Mouse (Mus musculus) hindbrain, postnatal 0 days (tissue): ENCODE results near the gene Ttyh1. TPM values are rescaled to one million over a fixed set of nuclear protein-coding genes. Genes with fewer than 3 reads are reported as not detected.
A peak's percentile ranks its signal among the peaks of the same experiment; 100 is the strongest.

ENCODE experiments used
- ATAC-seq: fragments of 200-750 bp; cut with Nextera tagmentation; 2 replicates; pipeline ENCODE4 v1.8.0; 2017; ENCODE audit warnings: mild to moderate bottlenecking, moderate TSS enrichment, moderate library complexity
- DNase-seq: peaks from one replicate; pipeline ENCODE4 v3.0.0-alpha.2; 2015; ENCODE audit warnings: low spot score
- H3K27ac ChIP-seq: fragments of 300-500 bp; sonication (generic); 2 replicates; pipeline ENCODE4 v1.5.1; 2014; ENCODE audit warnings: mild to moderate bottlenecking
- H3K27me3 ChIP-seq: fragments of 300-500 bp; sonication (generic); 2 replicates; pipeline ENCODE4 v1.6.1; 2014; ENCODE audit warnings: low read length, mixed read lengths; ENCODE audit not compliant: insufficient read depth
- H3K36me3 ChIP-seq: fragments of 300-500 bp; sonication (generic); 2 replicates; pipeline ENCODE4 v1.6.1; 2014; ENCODE audit warnings: low read length, mixed read lengths; ENCODE audit not compliant: insufficient read depth
- H3K4me1 ChIP-seq: fragments of 300-500 bp; sonication (generic); 2 replicates; pipeline ENCODE4 v1.6.1; 2014; ENCODE audit warnings: antibody characterized with exemption, low read length, mixed read lengths; ENCODE audit not compliant: insufficient read depth
- H3K4me2 ChIP-seq: fragments of 300-500 bp; sonication (generic); 2 replicates; pipeline ENCODE4 v1.6.1; 2014; ENCODE audit warnings: low read depth, mild to moderate bottlenecking, low read length, moderate library complexity, mixed read lengths
- H3K4me3 ChIP-seq: fragments of 300-500 bp; sonication (generic); 2 replicates; pipeline ENCODE4 v1.5.1; 2014; ENCODE audit warnings: low read length
- H3K9ac ChIP-seq: fragments of 300-500 bp; sonication (generic); replicated peaks from 2 replicates; pipeline ENCODE4 v1.6.1; 2014; ENCODE audit warnings: mild to moderate bottlenecking, low read length, moderate library complexity, mixed read lengths
- H3K9me3 ChIP-seq: fragments of 300-500 bp; sonication (generic); 2 replicates; pipeline ENCODE4 v1.6.1; 2016; ENCODE audit warnings: low read length, mixed read lengths
- CTCF ChIP-seq: IDR thresholded peaks from 2 replicates; pipeline ENCODE4 v1.5.1; 2016; ENCODE audit warnings: antibody characterized with exemption, control low read depth, low read depth
- WGBS: fragments of 180-500 bp; shearing (Covaris S2); extraction: QIAGEN DNeasy Blood & Tissue Kit; methylation state at CpG from one replicate; pipeline ENCODE4 v1.1.7; 2014; 5-methylcytosine and 5-hydroxymethylcytosine counted together
- polyA plus RNA-seq: library from polyadenylated mRNA; unstranded; fragments of >200 nt; fragmentation: Nextera tagmentation; extraction: Ambion mirVana; gene quantifications from 2 replicates; pipeline ENCODE4 v1.2.1, GENCODE M21; 2015
- total RNA-seq: library from RNA; depleted of rRNA; stranded (reverse); fragments of >200 nt; gene quantifications from 2 replicates; pipeline ENCODE4 v1.2.3, GENCODE M21; 2014

Ttyh1 gene
- total and polyA plus RNA-seq, 2 experiments from 2014 or later = 249 to 1,009 TPM

- DNase-seq (no peak), ATAC-seq (no peak)
- WGBS = 25% methylated on average over 11 of the region's 11 CpGs
- H3K9ac ChIP-seq = peak overlapping the region; percentile 94; the same call in 1 of the 2 replicates
- no peak for TF ChIP-seq CTCF
- H3K27me3 ChIP-seq = no peaks in the 10 kb centered on the region
- H3K4me3 ChIP-seq = no peak overlapping the region
- peak overlapping the region; percentile 67 for H3K4me2 ChIP-seq
- no peaks in the 10 kb centered on the region for H3K9me3 ChIP-seq
- H3K4me1 ChIP-seq = peaks cover 26% of the 10 kb centered on the region
- H3K36me3 ChIP-seq = no peaks in the 10 kb centered on the region; the same call in 1 of the 2 replicates
- peak overlapping the region; percentile 89 for H3K27ac ChIP-seq
Observed at GRCm38 (mm10) chr7:4122076-4122768, 3.0 kb downstream of the Ttyh1 start.

- H3K9ac ChIP-seq = 0 out of 2 replicates have a peak overlapping the region, but pooled peaks have one; percentile 94
- H3K4me2 ChIP-seq = peak overlapping the region; percentile 67
- no peaks in the 10 kb centered on the region; the same call in 1 of the 2 replicates for H3K36me3 ChIP-seq
- peak overlapping the region; percentile 89 for H3K27ac ChIP-seq
- WGBS = 45% methylated on average over 10 of the region's 10 CpGs
- H3K9me3 ChIP-seq = no peaks in the 10 kb centered on the region
- ATAC-seq = no peak
- no peak for DNase-seq
- no peaks in the 10 kb centered on the region for H3K27me3 ChIP-seq
- no peak overlapping the region for H3K4me3 ChIP-seq
- no peak for TF ChIP-seq CTCF
- H3K4me1 ChIP-seq = peaks cover 26% of the 10 kb centered on the region
Observed at GRCm38 (mm10) chr7:4122783-4123182, 3.6 kb downstream of the Ttyh1 start.

- Histone ChIP-seq H3K9ac (peak overlapping the region; percentile 45), H3K27me3 (no peaks in the 10 kb centered on the region), H3K4me2 (peak overlapping the region; percentile 46), H3K27ac (peak overlapping the region; percentile 89), H3K4me1 (peaks cover 26% of the 10 kb centered on the region), H3K9me3 (no peaks in the 10 kb centered on the region), H3K4me3 (0 out of 2 replicates have a peak overlapping the region, but pooled peaks have one; percentile 4), H3K36me3 (no peaks in the 10 kb centered on the region; the same call in 1 of the 2 replicates)
- TF ChIP-seq CTCF = no peak
- DNase-seq (peak; percentile 92), ATAC-seq (peak; percentile 82)
- 17% methylated on average over 1 of the region's 1 CpGs for WGBS
Observed at GRCm38 (mm10) chr7:4123732-4124131, 4.5 kb downstream of the Ttyh1 start.

GRCm38 (mm10) chr7:4124315-4124759 lies 5.1 kb downstream of the Ttyh1 start:
- Histone ChIP-seq H3K4me3 (peak overlapping the region; percentile 18), H3K4me2 (peak overlapping the region; percentile 46), H3K27ac (peak overlapping the region; percentile 89), H3K9me3 (no peaks in the 10 kb centered on the region), H3K27me3 (no peaks in the 10 kb centered on the region), H3K36me3 (no peaks in the 10 kb centered on the region; the same call in 1 of the 2 replicates), H3K9ac (peak overlapping the region; percentile 45), H3K4me1 (peaks cover 26% of the 10 kb centered on the region)
- peak; percentile 97 for DNase-seq
- TF ChIP-seq CTCF = peak; percentile 66
- ATAC-seq = peak; percentile 89
- 1% methylated on average over 10 of the region's 10 CpGs for WGBS

GRCm38 (mm10) chr7:4124856-4125255 lies 5.6 kb downstream of the Ttyh1 start:
- 9% methylated on average over 5 of the region's 5 CpGs for WGBS

GRCm38 (mm10) chr7:4125306-4125705 lies 6.1 kb downstream of the Ttyh1 start:
- DNase-seq (no peak), ATAC-seq (no peak)
- peak; percentile 45 for TF ChIP-seq CTCF
- no peaks in the 10 kb centered on the region; the same call in 1 of the 2 replicates for H3K36me3 ChIP-seq
- H3K4me2 ChIP-seq = no peak overlapping the region
- H3K9ac ChIP-seq = no peak overlapping the region
- no peaks in the 10 kb centered on the region for H3K9me3 ChIP-seq
- H3K27me3 ChIP-seq = no peaks in the 10 kb centered on the region
- H3K4me1 ChIP-seq = peaks cover 26% of the 10 kb centered on the region
- WGBS = 35% methylated on average over 9 of the region's 9 CpGs
- H3K27ac ChIP-seq = peak overlapping the region; percentile 89
- no peak overlapping the region for H3K4me3 ChIP-seq

More at GRCm38 (mm10) chr7:4124856-4125255, 5.6 kb downstream of the Ttyh1 start:
- peak overlapping the region; percentile 18 for H3K4me3 ChIP-seq
- no peak for DNase-seq
- H3K9ac ChIP-seq = no peak overlapping the region
- no peaks in the 10 kb centered on the region for H3K9me3 ChIP-seq
- peak overlapping the region; percentile 89 for H3K27ac ChIP-seq
- ATAC-seq = no peak
- H3K4me1 ChIP-seq = peaks cover 26% of the 10 kb centered on the region
- no peaks in the 10 kb centered on the region for H3K27me3 ChIP-seq
- TF ChIP-seq CTCF = no peak
- H3K36me3 ChIP-seq = no peaks in the 10 kb centered on the region; the same call in 1 of the 2 replicates
- peak overlapping the region; percentile 46 for H3K4me2 ChIP-seq
